Mouse (Mus musculus) telencephalon, adult 2 months (tissue): ENCODE measurements around the gene Zfp866.

Experiments
- DNase-seq: peaks from one replicate; pipeline ENCODE4 v3.0.0-alpha.2; 2011; ENCODE audit warnings: low read depth, low spot score

The Zfp866 gene

DNA sequence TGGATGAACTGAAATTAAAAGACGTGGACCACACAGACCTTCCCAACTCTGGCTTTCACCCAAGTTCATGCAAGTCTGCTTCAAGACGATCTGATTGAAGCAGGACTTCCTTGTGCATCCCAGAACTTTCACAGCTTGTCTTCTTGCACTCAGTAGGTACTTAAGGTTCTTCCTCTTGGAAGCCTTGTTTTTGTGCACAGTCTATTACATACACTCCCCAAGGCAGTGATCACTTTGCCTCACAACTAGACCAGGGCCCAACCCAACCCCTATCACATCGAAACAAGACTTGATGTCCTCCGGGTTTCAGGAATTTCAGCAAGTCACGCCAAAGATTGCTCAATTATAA is 73.8 kb downstream of the Zfp866 start:
- no peak for DNase-seq

- peak; percentile 100 for DNase-seq
Observed at GRCm38 (mm10) chr8:69716403-69717231, 74.4 kb downstream of the Zfp866 start.

- DNase-seq = no peak
Observed at GRCm38 (mm10) chr8:69715366-69715765, 75.6 kb downstream of the Zfp866 start.

GRCm38 (mm10) chr8:69713516-69713915 is 77.5 kb downstream of the Zfp866 start:
- DNase-seq = no peak
